Mouse (Mus musculus) G1E (cell line): Measurements from ENCODE around the gene Leo1.

Source experiments
- CTCF ChIP-seq: IDR thresholded peaks from 2 replicates; pipeline ENCODE4 v1.5.1; 2012; ENCODE audit warnings: low read depth, low read length, inconsistent platforms, mixed read lengths
- GATA2 ChIP-seq: IDR thresholded peaks from 2 replicates; pipeline ENCODE4 v1.6.1; 2012; ENCODE audit warnings: low read depth, low read length, inconsistent platforms, borderline replicate concordance
- TAL1 ChIP-seq: conservative IDR thresholded peaks from 2 replicates; pipeline ENCODE4 v1.6.1; 2012; ENCODE audit warnings: low read depth, low read length, inconsistent platforms, mixed read lengths

DNA sequence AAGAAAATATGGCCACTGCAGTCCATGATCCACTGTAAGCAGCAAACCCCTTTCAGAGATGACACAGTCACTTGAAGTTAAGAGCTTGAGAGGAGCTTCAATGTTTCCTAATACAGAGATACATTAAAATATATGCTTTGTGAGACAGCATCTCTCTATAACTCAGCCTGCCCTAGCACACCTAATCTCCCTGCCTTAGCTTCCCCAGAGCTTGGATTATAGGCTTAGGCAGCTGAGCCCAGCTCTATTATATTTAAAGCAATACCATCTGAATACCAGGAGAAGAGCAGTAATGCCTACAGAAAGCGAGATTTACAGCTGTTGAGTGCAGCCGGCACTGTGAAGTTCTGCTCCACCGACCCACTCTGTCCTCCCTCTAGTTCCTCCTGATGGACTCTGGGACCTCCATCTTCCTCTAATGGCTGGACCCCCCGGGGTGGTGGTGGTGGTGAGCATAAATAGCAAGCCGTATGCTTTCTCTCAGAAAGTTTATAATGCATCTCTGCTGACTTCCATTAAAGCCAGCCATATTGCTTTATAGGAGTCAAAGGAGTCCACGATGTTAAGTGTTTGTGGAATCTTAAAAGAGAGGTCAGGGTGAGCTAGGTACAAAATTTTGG lies 30.3 kb upstream of the Leo1 start:
- TF ChIP-seq GATA2 (no peak), CTCF (no peak), TAL1 (no peak)
